Mouse (Mus musculus): ENCODE measurements around the gene Itpr1. TPM values are rescaled to one million over a fixed set of nuclear protein-coding genes. Genes with fewer than 3 reads are reported as not detected.
"Not testable (repeated sequence)": the region's sequence is repeated elsewhere in the genome, so short reads cannot be mapped to it uniquely, and the experiment has no call there.

The Itpr1 gene
- total RNA-seq, 2 experiments from 2014 or later, result 335 to 379 TPM

- intact Hi-C loops (cut with DNase I), result no loop called here
- DNase-seq (ENCODE audit: low spot score in 2 of 2), result no peak
Measured at GRCm38 (mm10) chr6:108536546-108537317, 323.8 kb downstream of the Itpr1 start.

GRCm38 (mm10) chr6:108538406-108538805 lies 325.5 kb downstream of the Itpr1 start:
- intact Hi-C loops (cut with DNase I), result no loop called here
- no peak for DNase-seq (ENCODE audit: low spot score in 2 of 2)

GRCm38 (mm10) chr6:108540441-108540840 lies 327.5 kb downstream of the Itpr1 start:
- intact Hi-C loops (cut with DNase I), result no loop called here
- DNase-seq (ENCODE audit: low spot score in 2 of 2), result no peak

GRCm38 (mm10) chr6:108544917-108545316 lies 332.0 kb downstream of the Itpr1 start:
- no peak for DNase-seq (ENCODE audit: low spot score in 2 of 2)
- intact Hi-C loops (cut with DNase I), result no loop called here

GRCm38 (mm10) chr6:108545464-108545863 lies 332.6 kb downstream of the Itpr1 start:
- intact Hi-C loops (cut with DNase I), result no loop called here
- no peak for DNase-seq (ENCODE audit: low spot score in 2 of 2)

GRCm38 (mm10) chr6:108548413-108548812 lies 335.5 kb downstream of the Itpr1 start:
- intact Hi-C loops (cut with DNase I), result no loop called here
- no peak for DNase-seq (ENCODE audit: low spot score in 2 of 2)

GRCm38 (mm10) chr6:108549495-108549935 lies 336.6 kb downstream of the Itpr1 start:
- intact Hi-C loops (cut with DNase I), result no loop called here

GRCm38 (mm10) chr6:108551725-108552620 lies 339.1 kb downstream of the Itpr1 start:
- intact Hi-C loops (cut with DNase I), result loop anchor here (5.0 kb wide), 1 partner anchor 95 kb away; no protein-coding TSS in a partner anchor
- DNase-seq (ENCODE audit: low spot score in 2 of 2), result no peak

More at GRCm38 (mm10) chr6:108549495-108549935, 336.6 kb downstream of the Itpr1 start:
- no peak for DNase-seq (ENCODE audit: low spot score in 2 of 2)

- DNase-seq (ENCODE audit: low spot score in 2 of 2), result no peak
- intact Hi-C loops (cut with DNase I), result loop anchor here (5.0 kb wide), 1 partner anchor 96 kb away; no protein-coding TSS in a partner anchor
Measured at GRCm38 (mm10) chr6:108553013-108553412, 340.1 kb downstream of the Itpr1 start.

GRCm38 (mm10) chr6:108553536-108553935 lies 340.6 kb downstream of the Itpr1 start:
- intact Hi-C loops (cut with DNase I), result loop anchor here (5.0 kb wide), 1 partner anchor 96 kb away; no protein-coding TSS in a partner anchor
- DNase-seq (ENCODE audit: low spot score in 2 of 2), result no peak

- intact Hi-C loops (cut with DNase I), result loop anchor here (1.0 to 5.0 kb wide), 3 partner anchors 50 to 105 kb away; no protein-coding TSS in a partner anchor
- DNase-seq (ENCODE audit: low spot score in 2 of 2), result peak; percentile 32 to 91
Measured at GRCm38 (mm10) chr6:108554389-108554788, 341.5 kb downstream of the Itpr1 start.

GRCm38 (mm10) chr6:108554878-108555277 lies 342.0 kb downstream of the Itpr1 start:
- peak in 1 of 2 experiments; percentile 29 for DNase-seq (ENCODE audit: low spot score in 2 of 2)
- intact Hi-C loops (cut with DNase I), result loop anchor here (1.0 to 5.0 kb wide), 3 partner anchors 50 to 104 kb away; no protein-coding TSS in a partner anchor

GRCm38 (mm10) chr6:108557576-108558322 lies 344.9 kb downstream of the Itpr1 start:
- DNase-seq (ENCODE audit: low spot score in 2 of 2), result peak in 1 of 2 experiments; percentile 73
- intact Hi-C loops (cut with DNase I), result loop anchor here (2.0 kb wide), 1 partner anchor 35 kb away; no protein-coding TSS in a partner anchor

- DNase-seq (ENCODE audit: low spot score in 2 of 2); intact Hi-C loops (cut with DNase I): not testable (repeated sequence)
Measured at GRCm38 (mm10) chr6:108559226-108559625, 346.3 kb downstream of the Itpr1 start.

GRCm38 (mm10) chr6:108562971-108563370 lies 350.1 kb downstream of the Itpr1 start:
- intact Hi-C loops (cut with DNase I), result no loop called here
- no peak for DNase-seq (ENCODE audit: low spot score in 2 of 2)

GRCm38 (mm10) chr6:108565447-108565846 lies 352.6 kb downstream of the Itpr1 start:
- DNase-seq (ENCODE audit: low spot score in 2 of 2); intact Hi-C loops (cut with DNase I): not testable (repeated sequence)

- intact Hi-C loops (cut with DNase I), result no loop called here
- no peak for DNase-seq (ENCODE audit: low spot score in 2 of 2)
Measured at GRCm38 (mm10) chr6:108566549-108566948, 353.7 kb downstream of the Itpr1 start.

GRCm38 (mm10) chr6:108569460-108570187 lies 356.7 kb downstream of the Itpr1 start:
- DNase-seq (ENCODE audit: low spot score in 2 of 2), result no peak
- intact Hi-C loops (cut with DNase I), result loop anchor here (5.0 kb wide), 2 partner anchors 137 to 143 kb away; no protein-coding TSS in a partner anchor
